Mouse (Mus musculus) limb, embryonic 14.5 days (tissue): ENCODE measurements at regions not wholly inside any gene's neighbourhood (a gene's known extent, or its start where the extent isn't known, plus 50 kb on each side); places are given as distances from the start of the nearest gene placed in this dataset.

ENCODE experiments used
- ATAC-seq: fragments of 200-750 bp; cut with Nextera tagmentation; 2 replicates; pipeline ENCODE4 v1.8.0; 2017; ENCODE audit warnings: low read depth, moderate number of reproducible peaks, moderate TSS enrichment; ENCODE audit not compliant: low FRiP score
- DNase-seq: peaks from one replicate; pipeline ENCODE4 v3.0.0-alpha.2; 2015; ENCODE audit warnings: low spot score
- H3K27ac ChIP-seq: fragments of 300-500 bp; sonication (generic); replicated peaks from 2 replicates; pipeline ENCODE4 v1.5.1; 2014; ENCODE audit warnings: low read depth, mild to moderate bottlenecking, low read length, moderate library complexity, mixed read lengths
- H3K27me3 ChIP-seq: fragments of 300-500 bp; sonication (generic); 2 replicates; pipeline ENCODE4 v1.6.1; 2014; ENCODE audit warnings: low read length, mixed read lengths; ENCODE audit not compliant: control insufficient read depth, insufficient read depth
- H3K36me3 ChIP-seq: fragments of 300-500 bp; sonication (generic); 2 replicates; pipeline ENCODE4 v1.6.1; 2014; ENCODE audit warnings: mild to moderate bottlenecking, low read length, moderate library complexity, mixed read lengths; ENCODE audit not compliant: control insufficient read depth, insufficient read depth
- H3K4me1 ChIP-seq: fragments of 300-500 bp; sonication (generic); 2 replicates; pipeline ENCODE4 v1.6.1; 2014; ENCODE audit warnings: antibody characterized with exemption, low read length, mixed read lengths; ENCODE audit not compliant: control insufficient read depth, insufficient read depth
- H3K4me2 ChIP-seq: fragments of 300-500 bp; sonication (generic); replicated peaks from 2 replicates; pipeline ENCODE4 v1.6.1; 2014; ENCODE audit warnings: low read depth, mild to moderate bottlenecking, low read length, moderate library complexity; ENCODE audit not compliant: severe bottlenecking
- H3K4me3 ChIP-seq: fragments of 300-500 bp; sonication (generic); replicated peaks from 2 replicates; pipeline ENCODE4 v1.5.1; 2014; ENCODE audit warnings: low read length
- H3K9ac ChIP-seq: fragments of 300-500 bp; sonication (generic); 2 replicates; pipeline ENCODE4 v1.6.1; 2014; ENCODE audit warnings: mild to moderate bottlenecking, low read depth, low read length, moderate library complexity; ENCODE audit not compliant: severe bottlenecking
- H3K9me3 ChIP-seq: fragments of 300-500 bp; sonication (generic); 2 replicates; pipeline ENCODE4 v1.6.1; 2016; ENCODE audit warnings: low read length; ENCODE audit not compliant: control insufficient read depth
- POLR2A ChIP-seq: fragments of 200-500 bp; IDR thresholded peaks from 2 replicates; pipeline ENCODE4 v1.8.0; 2012; ENCODE audit warnings: inconsistent platforms, mild to moderate bottlenecking, moderate library complexity, borderline replicate concordance; ENCODE audit not compliant: insufficient read depth, insufficient read length; ENCODE audit errors: extremely low read depth
- WGBS: fragments of 180-500 bp; shearing (Covaris S2); extraction: QIAGEN DNeasy Blood & Tissue Kit; methylation state at CpG from one replicate; pipeline ENCODE4 v1.1.7; 2014; 5-methylcytosine and 5-hydroxymethylcytosine counted together

- H3K36me3 ChIP-seq: no peaks in the 10 kb centered on the region
- WGBS: 38% methylated on average over 5 of the region's 5 CpGs
- 0 out of 2 replicates have a peak overlapping the region, but pooled peaks have one; percentile 33 for H3K27ac ChIP-seq
- H3K4me1 ChIP-seq: peaks cover 16% of the 10 kb centered on the region
- ATAC-seq (no peak), DNase-seq (peak; percentile 13)
- H3K9me3 ChIP-seq: no peaks in the 10 kb centered on the region
- no peak overlapping the region for H3K4me2 ChIP-seq
- H3K4me3 ChIP-seq: no peak overlapping the region
- H3K9ac ChIP-seq: no peak overlapping the region
- no peak for TF ChIP-seq POLR2A
- H3K27me3 ChIP-seq: 0 out of 2 replicates have a peak, but pooled peaks cover 3% of the 10 kb centered on the region
Measured at GRCm38 (mm10) chr16:30692541-30693141, 93.1 kb downstream of the Fam43a start.

- H3K4me3 ChIP-seq: no peak overlapping the region
- 55% methylated on average over 3 of the region's 3 CpGs for WGBS
- no peak overlapping the region for H3K4me2 ChIP-seq
- H3K4me1 ChIP-seq: peaks cover 16% of the 10 kb centered on the region
- DNase-seq: peak; percentile 16
- no peak overlapping the region for H3K9ac ChIP-seq
- no peaks in the 10 kb centered on the region for H3K36me3 ChIP-seq
- H3K27ac ChIP-seq: 0 out of 2 replicates have a peak overlapping the region, but pooled peaks have one; percentile 33
- TF ChIP-seq POLR2A: no peak
- H3K27me3 ChIP-seq: 0 out of 2 replicates have a peak, but pooled peaks cover 3% of the 10 kb centered on the region
- no peaks in the 10 kb centered on the region for H3K9me3 ChIP-seq
- no peak for ATAC-seq
Measured at GRCm38 (mm10) chr16:30693206-30693605, 93.7 kb downstream of the Fam43a start.

GRCm38 (mm10) chr16:30693839-30694527 lies 94.5 kb downstream of the Fam43a start:
- no peak overlapping the region for H3K4me2 ChIP-seq
- H3K27ac ChIP-seq: no peak overlapping the region
- no peak for ATAC-seq
- DNase-seq: no peak
- no peak overlapping the region for H3K9ac ChIP-seq
- no peaks in the 10 kb centered on the region for H3K36me3 ChIP-seq
- TF ChIP-seq POLR2A: no peak
- 93% methylated on average over 1 of the region's 1 CpGs for WGBS
- H3K4me3 ChIP-seq: no peak overlapping the region
- 0 out of 2 replicates have a peak, but pooled peaks cover 3% of the 10 kb centered on the region for H3K27me3 ChIP-seq
- H3K4me1 ChIP-seq: peaks cover 16% of the 10 kb centered on the region
- H3K9me3 ChIP-seq: no peaks in the 10 kb centered on the region

- DNase-seq (no peak), ATAC-seq (no peak)
- Histone ChIP-seq H3K4me2 (no peak overlapping the region), H3K36me3 (no peaks in the 10 kb centered on the region), H3K4me1 (peaks cover 16% of the 10 kb centered on the region), H3K9me3 (no peaks in the 10 kb centered on the region), H3K9ac (no peak overlapping the region), H3K27me3 (0 out of 2 replicates have a peak, but pooled peaks cover 3% of the 10 kb centered on the region), H3K27ac (no peak overlapping the region), H3K4me3 (no peak overlapping the region)
- WGBS: 71% methylated on average over 8 of the region's 8 CpGs
- no peak for TF ChIP-seq POLR2A
Measured at GRCm38 (mm10) chr16:30695691-30696090, 96.2 kb downstream of the Fam43a start.

GRCm38 (mm10) chr16:30697209-30697608 lies 97.7 kb downstream of the Fam43a start:
- Histone ChIP-seq H3K27ac (no peak overlapping the region), H3K4me3 (no peak overlapping the region), H3K27me3 (0 out of 2 replicates have a peak, but pooled peaks cover 3% of the 10 kb centered on the region), H3K9ac (no peak overlapping the region), H3K4me1 (peaks cover 12% of the 10 kb centered on the region), H3K4me2 (no peak overlapping the region), H3K9me3 (no peaks in the 10 kb centered on the region), H3K36me3 (no peaks in the 10 kb centered on the region)
- ATAC-seq: no peak
- no peak for TF ChIP-seq POLR2A
- no peak for DNase-seq
- WGBS: 79% methylated on average over 4 of the region's 4 CpGs
